Mouse (Mus musculus) telencephalon, adult 2 months (tissue): ENCODE results near the gene Calhm2.

Experiments
- DNase-seq: peaks from one replicate; pipeline ENCODE4 v3.0.0-alpha.2; 2011; ENCODE audit warnings: low read depth, low spot score

Gene Calhm2

DNA sequence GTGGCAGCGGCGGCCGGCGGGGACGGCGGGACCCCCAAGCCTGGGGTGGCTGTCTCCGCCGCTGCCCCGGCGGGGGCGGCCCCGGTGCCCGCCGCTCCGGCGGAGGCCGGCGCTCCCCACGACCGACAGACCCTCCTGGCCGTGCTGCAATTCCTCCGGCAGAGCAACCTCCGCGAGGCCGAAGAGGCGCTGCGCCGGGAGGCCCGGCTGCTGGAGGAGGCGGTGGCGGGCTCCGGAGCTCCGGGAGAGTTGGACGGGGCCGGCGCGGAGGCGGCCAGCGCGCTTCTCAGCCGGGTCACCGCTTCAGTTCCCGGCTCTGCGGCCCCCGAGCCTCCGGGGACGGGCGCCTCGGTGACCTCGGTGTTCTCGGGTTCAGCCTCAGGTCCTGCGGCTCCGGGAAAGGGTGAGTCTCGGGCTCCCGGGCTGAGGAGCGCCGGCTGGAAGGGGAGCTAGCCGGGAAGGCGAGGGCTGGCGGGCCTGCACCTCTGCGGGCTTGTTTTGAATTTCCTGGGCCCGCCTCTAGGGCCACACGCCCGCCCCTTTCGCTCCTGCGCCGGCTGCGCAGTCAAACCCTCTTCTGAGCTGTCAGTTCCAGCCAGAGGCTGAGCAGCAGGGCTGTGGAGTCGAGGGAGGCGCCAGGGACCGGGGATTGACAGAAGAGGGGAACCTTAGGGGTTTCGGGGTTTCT is 70.0 kb downstream of the Calhm2 start:
- DNase-seq, result peak; percentile 64

DNA sequence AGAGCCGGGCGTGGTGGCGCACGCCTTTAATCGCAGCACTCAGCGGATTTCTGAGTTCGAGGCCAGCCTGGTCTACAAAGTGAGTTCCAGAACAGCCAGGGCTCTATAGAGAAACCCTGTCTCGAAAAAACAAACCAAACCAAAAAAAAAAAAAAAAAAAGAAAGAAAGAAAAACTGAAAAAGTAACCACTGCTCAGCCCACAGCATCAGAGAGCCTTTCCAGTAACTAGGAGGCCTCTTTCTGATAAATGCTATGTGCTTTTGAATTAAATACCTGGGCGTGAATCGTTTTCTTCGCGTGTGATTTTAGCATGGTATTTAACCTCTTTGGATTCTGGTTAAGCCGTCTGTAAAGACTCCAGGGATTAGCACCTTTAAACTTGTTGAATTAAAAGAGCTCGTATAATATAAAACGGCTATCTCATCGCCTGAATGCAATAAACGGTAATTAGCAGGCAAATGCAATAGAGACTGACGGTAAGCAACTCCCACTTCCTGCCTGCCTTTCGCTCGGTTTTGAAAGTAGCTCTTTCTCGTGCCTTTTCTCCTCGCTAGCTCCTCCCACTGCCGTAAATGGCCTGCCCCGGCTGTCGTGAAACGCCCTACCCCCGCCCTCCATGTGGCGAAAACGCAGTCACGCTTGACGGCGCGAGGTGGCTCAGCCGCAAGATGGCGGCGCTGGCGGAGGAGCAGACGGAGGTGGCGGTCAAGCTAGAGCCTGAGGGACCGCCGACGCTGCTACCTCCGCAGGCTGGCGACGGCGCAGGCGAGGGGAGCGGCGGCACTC is 70.8 kb downstream of the Calhm2 start, which contains the start of gene Taf5:
Gene Taf5 (plus strand): TSS at position 651 of the 787 bp plus-strand sequence.
- peak; percentile 95 for DNase-seq

DNA sequence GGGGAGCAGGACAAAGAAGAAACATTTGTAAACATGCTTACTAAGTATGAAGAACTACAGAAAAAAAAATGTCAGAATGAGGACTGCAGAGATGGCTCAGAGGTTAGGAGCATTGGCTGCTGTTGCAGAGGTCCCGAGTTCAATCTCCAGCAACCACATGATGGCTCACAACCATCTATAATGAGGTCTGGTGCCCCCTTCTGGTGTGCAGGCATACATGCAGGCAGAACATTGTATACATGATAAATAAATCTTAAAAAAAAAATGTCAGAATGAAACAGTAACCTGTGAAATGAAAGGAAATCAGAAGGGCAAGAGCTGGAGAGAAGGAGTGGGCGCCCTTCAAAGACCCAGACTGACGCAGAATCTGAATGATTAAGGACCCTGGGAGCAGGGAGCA is 72.2 kb downstream of the Calhm2 start:
- no peak for DNase-seq

DNA sequence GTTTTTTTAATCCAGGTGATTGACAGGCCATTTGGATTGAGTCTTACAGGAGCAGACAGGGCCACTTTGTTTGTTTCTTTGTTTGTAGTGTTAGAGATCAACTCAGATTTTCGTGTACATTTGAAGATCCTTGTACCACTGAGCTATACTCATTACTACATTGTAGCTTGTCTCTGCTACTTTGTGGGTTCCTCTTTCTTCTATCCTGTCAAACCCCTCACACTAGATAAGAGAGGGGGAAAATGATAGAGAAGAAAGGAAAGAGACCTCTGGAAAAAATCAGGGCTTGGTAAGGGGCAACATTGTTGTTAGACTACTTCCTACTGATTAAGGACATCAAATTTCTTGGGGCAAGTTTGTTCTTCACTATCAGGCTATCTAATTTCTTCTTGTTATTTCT is 80.4 kb downstream of the Calhm2 start:
- DNase-seq, result no peak
